9 mouse cellular contexts compared by ENCODE assay signal in genomic region chr15:5239901-5240300, GRCm38 (mm10). TPM values are rescaled to one million over a fixed set of nuclear protein-coding genes. Genes with fewer than 3 reads are reported as not detected.
DNase-seq lines count a peak whose midpoint lies in the region; ATAC-seq lines count a peak whose summit lies in the region.
"Had no signal": no experiment of that assay in that cellular context is flagged by ENCODE, and none has a peak within 500 bp of the region (broad histone marks: within the 10 kb centered on the region; RNA-seq: fewer than 3 reads in every experiment).

No protein-coding gene starts in this region.

- WGBS in intestine, embryonic 15.5 days, result 55% methylated on average over 6 of the region's 6 CpGs
- 52% methylated on average over 6 of the region's 6 CpGs for WGBS in stomach, embryonic 14.5 days
- WGBS in forebrain, embryonic 15.5 days, result 68% methylated on average over 6 of the region's 6 CpGs

- peaks cover 11% of the 10 kb centered on the region; the same call in 1 of the 2 replicates for H3K4me1 ChIP-seq in intestine, embryonic 15.5 days (replicated peaks)
- H3K4me1 ChIP-seq in stomach, embryonic 14.5 days (ENCODE audit: control insufficient read depth, insufficient read depth, low read length), result peaks cover 12% of the 10 kb centered on the region; the same call in 1 of the 2 replicates
- peaks cover 33% of the 10 kb centered on the region for H3K4me1 ChIP-seq in forebrain, embryonic 15.5 days

- H3K9me3 ChIP-seq in intestine, embryonic 15.5 days, result no peaks in the 10 kb centered on the region
- H3K9me3 ChIP-seq in stomach, embryonic 14.5 days (ENCODE audit: control insufficient read depth, low read depth, low read length), result no peaks in the 10 kb centered on the region
- no peaks in the 10 kb centered on the region for H3K9me3 ChIP-seq in forebrain, embryonic 15.5 days
- H3K9me3 ChIP-seq: midbrain, embryonic 12.5 days had no signal

- no peak overlapping the region for H3K27ac ChIP-seq in intestine, embryonic 15.5 days
- no peak overlapping the region for H3K27ac ChIP-seq in stomach, embryonic 14.5 days (ENCODE audit: low read length)
- no peak overlapping the region for H3K27ac ChIP-seq in forebrain, embryonic 15.5 days (replicated peaks)
- H3K27ac ChIP-seq: midbrain, embryonic 12.5 days had no signal

- DNase-seq in left cerebral cortex, postnatal 14 days (ENCODE audit: low spot score in 2 of 2), result peak; percentile 29 to 47
- DNase-seq in left cerebral cortex, postnatal 10 days (ENCODE audit: extremely low spot score in 1 of 2, low spot score in 2 of 2), result no peak
- DNase-seq in c-Kit-positive CD71-positive TER-119-negative erythroid progenitor cells, embryonic 14.5 days (ENCODE audit: low read depth), result peak; percentile 77
- DNase-seq in layer of hippocampus, adult 11-12 months (ENCODE audit: low spot score), result no peak
- DNase-seq: cerebellum, postnatal 10 days had no signal

- no peak for ATAC-seq in intestine, embryonic 15.5 days
- no peak for ATAC-seq in stomach, embryonic 14.5 days (ENCODE audit: insufficient number of reproducible peaks, insufficient read depth, low FRiP score, low read depth)
- no peak for ATAC-seq in forebrain, embryonic 15.5 days (replicated peaks)

- H3K27me3 ChIP-seq in intestine, embryonic 15.5 days (replicated peaks), result 0 out of 2 replicates have a peak, but pooled peaks cover 8% of the 10 kb centered on the region
- H3K27me3 ChIP-seq in stomach, embryonic 14.5 days (ENCODE audit: control insufficient read depth, insufficient read depth, low read length), result no peaks in the 10 kb centered on the region
- peaks cover 40% of the 10 kb centered on the region for H3K27me3 ChIP-seq in forebrain, embryonic 15.5 days

- no peak overlapping the region for H3K4me3 ChIP-seq in intestine, embryonic 15.5 days (replicated peaks)
- 0 out of 2 replicates have a peak overlapping the region, but pooled peaks have one; percentile 60 for H3K4me3 ChIP-seq in stomach, embryonic 14.5 days (ENCODE audit: low read depth, low read length)
- no peak overlapping the region for H3K4me3 ChIP-seq in forebrain, embryonic 15.5 days
- H3K4me3 ChIP-seq: midbrain, embryonic 12.5 days had no signal

- no peaks in the 10 kb centered on the region for H3K36me3 ChIP-seq in intestine, embryonic 15.5 days
- H3K36me3 ChIP-seq in stomach, embryonic 14.5 days (ENCODE audit: control insufficient read depth, insufficient read depth, low read length), result no peaks in the 10 kb centered on the region
- H3K36me3 ChIP-seq in forebrain, embryonic 15.5 days, result no peaks in the 10 kb centered on the region
- H3K36me3 ChIP-seq: midbrain, embryonic 12.5 days had no signal

- H3K9ac ChIP-seq in intestine, embryonic 15.5 days, result no peak overlapping the region
- H3K9ac ChIP-seq in stomach, embryonic 14.5 days (replicated peaks; ENCODE audit: low read depth, low read length), result no peak overlapping the region
- no peak overlapping the region for H3K9ac ChIP-seq in forebrain, embryonic 15.5 days (replicated peaks)
- H3K9ac ChIP-seq: midbrain, embryonic 12.5 days had no signal

- intact Hi-C loops in left cerebral cortex, postnatal 14 days (cut with DNase I), result loop anchor here (2.0 kb wide), 1 partner anchor 841 kb away; no protein-coding TSS in a partner anchor
- intact Hi-C loops in left cerebral cortex, postnatal 10 days (cut with DNase I), result loop anchor here (5.0 kb wide), 1 partner anchor 967 kb away; no protein-coding TSS in a partner anchor

- peak overlapping the region; percentile 18 for H3K4me2 ChIP-seq in intestine, embryonic 15.5 days (replicated peaks)
- H3K4me2 ChIP-seq in stomach, embryonic 14.5 days (replicated peaks; ENCODE audit: low read depth, low read length), result peak overlapping the region; percentile 100
- H3K4me2 ChIP-seq in forebrain, embryonic 15.5 days (replicated peaks), result no peak overlapping the region
- H3K4me2 ChIP-seq: midbrain, embryonic 12.5 days had no signal

RNA-seq across cellular contexts. Expression of gene Ptger4, which starts 4.1 kb away (rescaled TPM):
- 1 to 10 TPM; 2.4 TPM for total RNA-seq in left cerebral cortex, postnatal 14 days (2021)
- 1 to 10 TPM; 2.4 to 2.9 TPM for total RNA-seq in left cerebral cortex, postnatal 10 days (2021)
- polyA plus RNA-seq in intestine, embryonic 15.5 days (2015; fragmentation: Nextera tagmentation; extraction: Ambion mirVana), result 5.0 and 5.4 TPM in 2 replicates
- 5.1 and 5.8 TPM in 2 replicates for polyA plus RNA-seq in stomach, embryonic 14.5 days (2014; fragmentation: Nextera tagmentation; extraction: Ambion mirVana)
- 0.42 and 0.50 TPM in 2 replicates for polyA plus RNA-seq in forebrain, embryonic 15.5 days (2015; fragmentation: Nextera tagmentation; extraction: Ambion mirVana)

RNA-seq across cellular contexts. Expression of gene Ttc33, which starts 54.6 kb away (rescaled TPM):
- 10 to 100 TPM; 48.6 to 60.0 TPM for total RNA-seq in left cerebral cortex, postnatal 14 days (2021)
- 10 to 100 TPM; 47.3 to 47.8 TPM for total RNA-seq in left cerebral cortex, postnatal 10 days (2021)
- 32.9 and 38.2 TPM in 2 replicates for polyA plus RNA-seq in intestine, embryonic 15.5 days (2015; fragmentation: Nextera tagmentation; extraction: Ambion mirVana)
- 47.6 and 49.1 TPM in 2 replicates for polyA plus RNA-seq in stomach, embryonic 14.5 days (2014; fragmentation: Nextera tagmentation; extraction: Ambion mirVana)
- polyA plus RNA-seq in forebrain, embryonic 15.5 days (2015; fragmentation: Nextera tagmentation; extraction: Ambion mirVana), result 61.4 and 65.4 TPM in 2 replicates

Comparison
In these comparisons a context has a peak if more than half of its experiments do, and no peak if none do; other contexts are left out.
1. DNase-seq: peak in left cerebral cortex, postnatal 14 days (2 of 2) and c-Kit-positive CD71-positive TER-119-negative erythroid progenitor cells, embryonic 14.5 days (single experiment); none in left cerebral cortex, postnatal 10 days (0 of 2) and layer of hippocampus, adult 11-12 months (single experiment).